Mouse (Mus musculus): ENCODE data around the gene Zfp865. TPM values are rescaled to one million over a fixed set of nuclear protein-coding genes. Genes with fewer than 3 reads are reported as not detected.

Gene Zfp865
- polyA plus RNA-seq, 1 experiment: 47.9 TPM

GRCm38 (mm10) chr7:5029543-5029942, 9.4 kb downstream of the Zfp865 start:
- 97% methylated on average over 22 of the region's 22 CpGs for WGBS
- Histone ChIP-seq H3K4me1 (ENCODE audit: control insufficient read depth, insufficient read depth, insufficient read length) (no peaks in the 10 kb centered on the region; the same call in 1 of the 2 replicates), H3K27me3 (ENCODE audit: control insufficient read depth, insufficient read depth, low read length) (no peaks in the 10 kb centered on the region), H3K36me3 (ENCODE audit: control insufficient read depth, insufficient read depth, low read length) (peaks cover 35% of the 10 kb centered on the region), H3K27ac (ENCODE audit: insufficient read depth, low read length) (no peak overlapping the region), H3K4me3 (ENCODE audit: extremely low read depth, insufficient read depth, insufficient read length) (no peak overlapping the region)
- TF ChIP-seq POLR2A (IDR thresholded peaks at IDR 0.05; ENCODE audit: low read depth, low read length) (no peak), CTCF (IDR thresholded peaks at IDR 0.05; ENCODE audit: extremely low read depth, insufficient read depth, insufficient read length, insufficient replicate concordance) (no peak)
- no peak for DNase-seq (ENCODE audit: low read depth in 1 of 2, low spot score in 2 of 2)

- no peak overlapping the region for H3K4me3 ChIP-seq (ENCODE audit: extremely low read depth, insufficient read depth, insufficient read length)
- H3K4me1 ChIP-seq (ENCODE audit: control insufficient read depth, insufficient read depth, insufficient read length): no peaks in the 10 kb centered on the region; the same call in 1 of the 2 replicates
- TF ChIP-seq POLR2A (IDR thresholded peaks at IDR 0.05; ENCODE audit: low read depth, low read length) (no peak), CTCF (IDR thresholded peaks at IDR 0.05; ENCODE audit: extremely low read depth, insufficient read depth, insufficient read length, insufficient replicate concordance) (no peak)
- no peak overlapping the region for H3K27ac ChIP-seq (ENCODE audit: insufficient read depth, low read length)
- H3K36me3 ChIP-seq (ENCODE audit: control insufficient read depth, insufficient read depth, low read length): peaks cover 35% of the 10 kb centered on the region
- DNase-seq (ENCODE audit: low read depth in 1 of 2, low spot score in 2 of 2): no peak
- WGBS: 96% methylated on average over 21 of the region's 21 CpGs
- no peaks in the 10 kb centered on the region for H3K27me3 ChIP-seq (ENCODE audit: control insufficient read depth, insufficient read depth, low read length)
Measured at GRCm38 (mm10) chr7:5029946-5030345, 9.8 kb downstream of the Zfp865 start.

GRCm38 (mm10) chr7:5030554-5031275, 10.5 kb downstream of the Zfp865 start:
- WGBS: 97% methylated on average over 63 of the region's 63 CpGs
- Histone ChIP-seq H3K27me3 (ENCODE audit: control insufficient read depth, insufficient read depth, low read length) (no peaks in the 10 kb centered on the region), H3K36me3 (ENCODE audit: control insufficient read depth, insufficient read depth, low read length) (peaks cover 35% of the 10 kb centered on the region), H3K27ac (ENCODE audit: insufficient read depth, low read length) (no peak overlapping the region), H3K4me1 (ENCODE audit: control insufficient read depth, insufficient read depth, insufficient read length) (no peaks in the 10 kb centered on the region; the same call in 1 of the 2 replicates), H3K4me3 (ENCODE audit: extremely low read depth, insufficient read depth, insufficient read length) (no peak overlapping the region)
- TF ChIP-seq POLR2A (IDR thresholded peaks at IDR 0.05; ENCODE audit: low read depth, low read length): no peak
- no peak for TF ChIP-seq CTCF (IDR thresholded peaks at IDR 0.05; ENCODE audit: extremely low read depth, insufficient read depth, insufficient read length, insufficient replicate concordance)
- DNase-seq (ENCODE audit: low read depth in 1 of 2, low spot score in 2 of 2): no peak

- H3K27ac ChIP-seq (ENCODE audit: insufficient read depth, low read length): no peak overlapping the region
- TF ChIP-seq POLR2A (IDR thresholded peaks at IDR 0.05; ENCODE audit: low read depth, low read length) (no peak), CTCF (IDR thresholded peaks at IDR 0.05; ENCODE audit: extremely low read depth, insufficient read depth, insufficient read length, insufficient replicate concordance) (no peak)
- H3K27me3 ChIP-seq (ENCODE audit: control insufficient read depth, insufficient read depth, low read length): no peaks in the 10 kb centered on the region
- 96% methylated on average over 45 of the region's 46 CpGs for WGBS
- H3K36me3 ChIP-seq (ENCODE audit: control insufficient read depth, insufficient read depth, low read length): peaks cover 35% of the 10 kb centered on the region
- DNase-seq (ENCODE audit: low read depth in 1 of 2, low spot score in 2 of 2): no peak
- H3K4me3 ChIP-seq (ENCODE audit: extremely low read depth, insufficient read depth, insufficient read length): no peak overlapping the region
- H3K4me1 ChIP-seq (ENCODE audit: control insufficient read depth, insufficient read depth, insufficient read length): no peaks in the 10 kb centered on the region; the same call in 1 of the 2 replicates
Measured at GRCm38 (mm10) chr7:5031496-5031895, 11.3 kb downstream of the Zfp865 start.

GRCm38 (mm10) chr7:5033818-5034217, 13.6 kb downstream of the Zfp865 start, which contains the start of gene 4632433K11Rik:
TSS of gene 4632433K11Rik (plus strand) at chr7:5034118.
- H3K4me1 ChIP-seq (ENCODE audit: control insufficient read depth, insufficient read depth, insufficient read length): no peaks in the 10 kb centered on the region; the same call in none of the 2 replicates
- DNase-seq (ENCODE audit: low read depth in 1 of 2, low spot score in 2 of 2): no peak
- 86% methylated on average over 3 of the region's 3 CpGs for WGBS
- no peak within 1 kb of the TSS for H3K4me3 ChIP-seq (ENCODE audit: extremely low read depth, insufficient read depth, insufficient read length)
- TF ChIP-seq POLR2A (IDR thresholded peaks at IDR 0.05; ENCODE audit: low read depth, low read length) (no peak), CTCF (IDR thresholded peaks at IDR 0.05; ENCODE audit: extremely low read depth, insufficient read depth, insufficient read length, insufficient replicate concordance) (no peak)
- peaks cover 34% of the 10 kb centered on the region for H3K36me3 ChIP-seq (ENCODE audit: control insufficient read depth, insufficient read depth, low read length)
- no peak within 1 kb of the TSS for H3K27ac ChIP-seq (ENCODE audit: insufficient read depth, low read length)
- H3K27me3 ChIP-seq (ENCODE audit: control insufficient read depth, insufficient read depth, low read length): no peaks in the 10 kb centered on the region

- no peak for TF ChIP-seq POLR2A (IDR thresholded peaks at IDR 0.05; ENCODE audit: low read depth, low read length)
- no peak for TF ChIP-seq CTCF (IDR thresholded peaks at IDR 0.05; ENCODE audit: extremely low read depth, insufficient read depth, insufficient read length, insufficient replicate concordance)
- no peak overlapping the region for H3K4me3 ChIP-seq (ENCODE audit: extremely low read depth, insufficient read depth, insufficient read length)
- H3K27ac ChIP-seq (ENCODE audit: insufficient read depth, low read length): no peak overlapping the region
- WGBS: 94% methylated on average over 17 of the region's 17 CpGs
- H3K36me3 ChIP-seq (ENCODE audit: control insufficient read depth, insufficient read depth, low read length): peaks cover 16% of the 10 kb centered on the region
- no peaks in the 10 kb centered on the region; the same call in none of the 2 replicates for H3K4me1 ChIP-seq (ENCODE audit: control insufficient read depth, insufficient read depth, insufficient read length)
- DNase-seq (ENCODE audit: low read depth in 1 of 2, low spot score in 2 of 2): no peak
- H3K27me3 ChIP-seq (ENCODE audit: control insufficient read depth, insufficient read depth, low read length): no peaks in the 10 kb centered on the region
Measured at GRCm38 (mm10) chr7:5035628-5036027, 15.5 kb downstream of the Zfp865 start.

- Histone ChIP-seq H3K36me3 (ENCODE audit: control insufficient read depth, insufficient read depth, low read length) (peaks cover 11% of the 10 kb centered on the region), H3K27me3 (ENCODE audit: control insufficient read depth, insufficient read depth, low read length) (no peaks in the 10 kb centered on the region), H3K4me1 (ENCODE audit: control insufficient read depth, insufficient read depth, insufficient read length) (no peaks in the 10 kb centered on the region; the same call in none of the 2 replicates), H3K27ac (ENCODE audit: insufficient read depth, low read length) (no peak overlapping the region), H3K4me3 (ENCODE audit: extremely low read depth, insufficient read depth, insufficient read length) (no peak overlapping the region)
- no peak for TF ChIP-seq CTCF (IDR thresholded peaks at IDR 0.05; ENCODE audit: extremely low read depth, insufficient read depth, insufficient read length, insufficient replicate concordance)
- no peak for TF ChIP-seq POLR2A (IDR thresholded peaks at IDR 0.05; ENCODE audit: low read depth, low read length)
- WGBS: 90% methylated on average over 9 of the region's 9 CpGs
- DNase-seq (ENCODE audit: low read depth in 1 of 2, low spot score in 2 of 2): no peak
Measured at GRCm38 (mm10) chr7:5036136-5036535, 16.0 kb downstream of the Zfp865 start.
